Comparison of ENCODE assay signal across 20 mouse cellular contexts in the genomic region with DNA sequence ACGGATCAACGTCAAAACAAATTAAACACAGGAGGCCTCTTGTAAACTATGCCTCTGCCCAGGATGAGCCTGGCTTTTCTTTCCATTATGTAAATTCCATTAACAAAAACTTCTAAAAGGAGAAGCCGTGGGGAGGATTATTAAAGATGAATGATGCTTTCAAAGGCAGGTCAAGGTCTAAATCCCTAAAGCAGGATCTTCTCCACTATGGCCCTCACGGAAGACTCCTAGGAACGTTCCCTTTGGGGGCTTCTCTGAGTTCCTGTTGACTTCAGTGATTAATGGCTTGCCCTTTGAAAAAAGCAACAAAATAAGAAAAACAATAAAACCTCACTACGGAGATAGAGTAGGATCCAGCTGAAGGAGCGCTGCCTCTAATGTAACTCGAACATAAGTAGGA.
DNase-seq lines count a peak whose midpoint lies in the region; ATAC-seq lines count a peak whose summit lies in the region.
"Had no signal": no experiment of that assay in that cellular context is flagged by ENCODE, and none has a peak within 500 bp of the region (broad histone marks: within the 10 kb centered on the region; RNA-seq: fewer than 3 reads in every experiment).

No protein-coding gene starts in this region.

- H3K4me3 ChIP-seq in hindbrain, embryonic 10.5 days: no peak overlapping the region
- H3K4me3 ChIP-seq in hindbrain, embryonic 13.5 days: no peak overlapping the region
- no peak overlapping the region for H3K4me3 ChIP-seq in midbrain, embryonic 11.5 days (ENCODE audit: low read depth, low read length)
- H3K4me3 ChIP-seq in midbrain, embryonic 16.5 days (ENCODE audit: low read depth, low read length): no peak overlapping the region
- no peak overlapping the region for H3K4me3 ChIP-seq in stomach, embryonic 15.5 days (replicated peaks)
- H3K4me3 ChIP-seq: embryonic facial prominence, embryonic 10.5 days; heart, embryonic 13.5 days; hindbrain, embryonic 12.5 days had no signal

- no peaks in the 10 kb centered on the region for H3K27me3 ChIP-seq in hindbrain, embryonic 10.5 days (ENCODE audit: insufficient read depth, poor library complexity, severe bottlenecking)
- no peaks in the 10 kb centered on the region for H3K27me3 ChIP-seq in hindbrain, embryonic 13.5 days
- no peaks in the 10 kb centered on the region; the same call in 1 of the 2 replicates for H3K27me3 ChIP-seq in midbrain, embryonic 11.5 days (ENCODE audit: control insufficient read depth, insufficient read depth, low read length)
- H3K27me3 ChIP-seq in midbrain, embryonic 16.5 days (ENCODE audit: control insufficient read depth, insufficient read depth, low read depth, low read length): no peaks in the 10 kb centered on the region
- H3K27me3 ChIP-seq in stomach, embryonic 15.5 days (replicated peaks): no peaks in the 10 kb centered on the region
- H3K27me3 ChIP-seq: heart, embryonic 13.5 days had no signal

- no peak for ATAC-seq in hindbrain, embryonic 13.5 days (ENCODE audit: low FRiP score)
- ATAC-seq in midbrain, embryonic 11.5 days (ENCODE audit: low FRiP score): no peak
- ATAC-seq in midbrain, embryonic 16.5 days: no peak
- no peak for ATAC-seq in stomach, embryonic 15.5 days (ENCODE audit: insufficient read depth, low FRiP score, low read depth)
- ATAC-seq: hindbrain, postnatal 0 days had no signal

- H3K9me3 ChIP-seq in hindbrain, embryonic 10.5 days: peaks cover 13% of the 10 kb centered on the region
- no peaks in the 10 kb centered on the region for H3K9me3 ChIP-seq in hindbrain, embryonic 13.5 days
- no peaks in the 10 kb centered on the region for H3K9me3 ChIP-seq in midbrain, embryonic 11.5 days (ENCODE audit: control insufficient read depth, low read length)
- no peaks in the 10 kb centered on the region for H3K9me3 ChIP-seq in midbrain, embryonic 16.5 days (replicated peaks; ENCODE audit: control insufficient read depth, low read length, poor library complexity, severe bottlenecking)
- H3K9me3 ChIP-seq in stomach, embryonic 15.5 days: no peaks in the 10 kb centered on the region
- H3K9me3 ChIP-seq: hindbrain, embryonic 12.5 days had no signal

- H3K4me1 ChIP-seq in hindbrain, embryonic 10.5 days (replicated peaks): peaks cover 32% of the 10 kb centered on the region
- peaks cover 24% of the 10 kb centered on the region for H3K4me1 ChIP-seq in hindbrain, embryonic 13.5 days (replicated peaks)
- H3K4me1 ChIP-seq in midbrain, embryonic 11.5 days (ENCODE audit: control insufficient read depth, insufficient read depth, low read length): peaks cover 17% of the 10 kb centered on the region
- H3K4me1 ChIP-seq in midbrain, embryonic 16.5 days (ENCODE audit: control insufficient read depth, insufficient read depth, low read length): peaks cover 8% of the 10 kb centered on the region; the same call in 1 of the 2 replicates
- H3K4me1 ChIP-seq in stomach, embryonic 15.5 days: peaks cover 14% of the 10 kb centered on the region

- WGBS in hindbrain, embryonic 10.5 days: 51% methylated on average over 8 of the region's 8 CpGs
- 34% methylated on average over 8 of the region's 8 CpGs for WGBS in hindbrain, embryonic 13.5 days
- 35% methylated on average over 8 of the region's 8 CpGs for WGBS in midbrain, embryonic 11.5 days
- WGBS in midbrain, embryonic 16.5 days: 20% methylated on average over 8 of the region's 8 CpGs
- 35% methylated on average over 8 of the region's 8 CpGs for WGBS in stomach, embryonic 15.5 days

- H3K9ac ChIP-seq in hindbrain, embryonic 13.5 days: no peak overlapping the region
- H3K9ac ChIP-seq in midbrain, embryonic 11.5 days (ENCODE audit: low read length): no peak overlapping the region
- H3K9ac ChIP-seq in midbrain, embryonic 16.5 days (ENCODE audit: low read depth, low read length): no peak overlapping the region
- H3K9ac ChIP-seq in stomach, embryonic 15.5 days: no peak overlapping the region
- H3K9ac ChIP-seq: heart, embryonic 13.5 days; hindbrain, embryonic 12.5 days had no signal

- H3K36me3 ChIP-seq in hindbrain, embryonic 10.5 days: no peaks in the 10 kb centered on the region
- H3K36me3 ChIP-seq in hindbrain, embryonic 13.5 days: no peaks in the 10 kb centered on the region
- H3K36me3 ChIP-seq in midbrain, embryonic 11.5 days (ENCODE audit: control insufficient read depth, insufficient read depth, low read length): no peaks in the 10 kb centered on the region
- H3K36me3 ChIP-seq in midbrain, embryonic 16.5 days (ENCODE audit: control insufficient read depth, insufficient read depth, low read length): no peaks in the 10 kb centered on the region
- H3K36me3 ChIP-seq in stomach, embryonic 15.5 days: no peaks in the 10 kb centered on the region
- H3K36me3 ChIP-seq: embryonic facial prominence, embryonic 10.5 days; G1E; heart, embryonic 13.5 days; hindbrain, embryonic 12.5 days had no signal

- peak overlapping the region; percentile 80; the same call in 1 of the 2 replicates for H3K27ac ChIP-seq in hindbrain, embryonic 10.5 days
- no peak overlapping the region for H3K27ac ChIP-seq in hindbrain, embryonic 13.5 days
- 0 out of 2 replicates have a peak overlapping the region, but pooled peaks have one; percentile 2 for H3K27ac ChIP-seq in midbrain, embryonic 11.5 days (ENCODE audit: low read depth, low read length)
- no peak overlapping the region; the same call in 1 of the 2 replicates for H3K27ac ChIP-seq in midbrain, embryonic 16.5 days (ENCODE audit: low read length)
- peak overlapping the region; percentile 60; the same call in 1 of the 2 replicates for H3K27ac ChIP-seq in stomach, embryonic 15.5 days
- H3K27ac ChIP-seq: heart, embryonic 13.5 days; hindbrain, embryonic 12.5 days; hindbrain, postnatal 0 days had no signal

- no peak overlapping the region for H3K4me2 ChIP-seq in hindbrain, embryonic 13.5 days
- no peak overlapping the region for H3K4me2 ChIP-seq in midbrain, embryonic 11.5 days
- no peak overlapping the region for H3K4me2 ChIP-seq in midbrain, embryonic 16.5 days (ENCODE audit: low read length)
- H3K4me2 ChIP-seq in stomach, embryonic 15.5 days: no peak overlapping the region
- H3K4me2 ChIP-seq: heart, embryonic 13.5 days; hindbrain, embryonic 12.5 days had no signal

- no peak for DNase-seq in hindbrain, embryonic 10.5 days (ENCODE audit: low spot score)
- DNase-seq in midbrain, embryonic 11.5 days (ENCODE audit: low spot score, missing footprints): peak; percentile 92
- peak; percentile 8 for DNase-seq in R1 (ENCODE audit: low read depth, low spot score)
- no peak for DNase-seq in lung, postnatal 25 days (ENCODE audit: low spot score)
- DNase-seq in ovary, adult 18-20 months (ENCODE audit: low spot score): no peak
- DNase-seq: adrenal gland, postnatal 14 days; cerebellum, adult 11-12 months; cerebellum, adult 9-10 months; cerebellum, postnatal 36 days; gastrocnemius, postnatal 36 days; heart, adult 18-20 months; heart, postnatal 36 days had no signal

Comparison
In these comparisons a context has a peak if more than half of its experiments do, and no peak if none do; other contexts are left out.
1. H3K27ac ChIP-seq: peak in hindbrain, embryonic 10.5 days (single experiment), midbrain, embryonic 11.5 days (single experiment) and stomach, embryonic 15.5 days (single experiment); none in hindbrain, embryonic 13.5 days (single experiment) and midbrain, embryonic 16.5 days (single experiment).
2. DNase-seq: peak in midbrain, embryonic 11.5 days (single experiment) and R1 (single experiment); none in hindbrain, embryonic 10.5 days (single experiment), lung, postnatal 25 days (single experiment) and ovary, adult 18-20 months (single experiment).